In the genomic region with DNA sequence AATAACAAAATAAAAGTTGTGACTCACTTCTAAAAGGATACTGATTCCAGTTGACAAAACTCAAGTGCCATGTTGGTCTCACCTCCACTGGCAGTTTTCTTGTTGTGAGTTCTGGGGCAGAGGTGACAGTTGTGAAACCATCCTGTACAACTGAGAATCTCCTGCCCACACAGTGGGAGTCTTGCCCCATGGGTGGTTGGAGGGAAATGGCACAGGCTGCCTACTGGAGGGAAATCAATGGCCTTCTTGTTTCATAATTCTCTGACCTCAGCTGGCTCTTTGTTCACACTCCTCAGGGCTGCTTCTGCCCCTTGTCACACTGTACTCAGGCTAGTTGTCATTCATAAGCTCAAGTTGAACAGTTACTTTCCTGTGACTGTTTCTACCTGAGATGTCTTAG, we compare ENCODE assay signal across 23 mouse cellular contexts. TPM values are rescaled to one million over a fixed set of nuclear protein-coding genes. Genes with fewer than 3 reads are reported as not detected.
A peak's percentile ranks its signal among the peaks of the same experiment; 100 is the strongest.
DNase-seq lines count a peak whose midpoint lies in the region; ATAC-seq lines count a peak whose summit lies in the region.
"Had no signal": no experiment of that assay in that cellular context is flagged by ENCODE, and none has a peak within 500 bp of the region (broad histone marks: within the 10 kb centered on the region; RNA-seq: fewer than 3 reads in every experiment).

No protein-coding gene starts in this region.

- H3K27me3 ChIP-seq in hindbrain, embryonic 14.5 days (ENCODE audit: control insufficient read depth, insufficient read depth, low read length), result no peaks in the 10 kb centered on the region
- H3K27me3 ChIP-seq: embryonic facial prominence, embryonic 15.5 days; forebrain, embryonic 12.5 days had no signal

- no peak overlapping the region for H3K4me3 ChIP-seq in hindbrain, embryonic 14.5 days (replicated peaks; ENCODE audit: low read length)
- H3K4me3 ChIP-seq: embryonic facial prominence, embryonic 15.5 days; forebrain, embryonic 12.5 days; heart, embryonic 12.5 days; limb, embryonic 13.5 days had no signal

- intact Hi-C loops in heart, postnatal 14 days (cut with DNase I), result no loop called here

- H3K9ac ChIP-seq in hindbrain, embryonic 14.5 days, result no peak overlapping the region
- H3K9ac ChIP-seq: embryonic facial prominence, embryonic 15.5 days; forebrain, embryonic 12.5 days; heart, embryonic 12.5 days; limb, embryonic 13.5 days; lung, embryonic 14.5 days had no signal

- ATAC-seq in hindbrain, embryonic 14.5 days (ENCODE audit: low FRiP score), result no peak
- ATAC-seq: CD4-positive, CD25-positive, alpha-beta regulatory T cell, adult 4 months had no signal

- no peaks in the 10 kb centered on the region for H3K4me1 ChIP-seq in hindbrain, embryonic 14.5 days (replicated peaks; ENCODE audit: control insufficient read depth, insufficient read depth, low read length)
- H3K4me1 ChIP-seq: embryonic facial prominence, embryonic 15.5 days; forebrain, embryonic 12.5 days; heart, embryonic 12.5 days; limb, embryonic 13.5 days had no signal

- DNase-seq in layer of hippocampus, adult 9-11 months, result peak; percentile 39
- no peak for DNase-seq in layer of hippocampus, postnatal 10 days (ENCODE audit: low spot score in 2 of 2)
- peak; percentile 61 for DNase-seq in 416B (ENCODE audit: low read depth)
- peak; percentile 38 for DNase-seq in Muller cell, postnatal 12 days (ENCODE audit: inconsistent ontology term)
- DNase-seq in gonadal fat pad, adult 2 months (ENCODE audit: low read depth), result peak; percentile 96
- no peak for DNase-seq in heart, postnatal 14 days
- no peak for DNase-seq in hindbrain, embryonic 14.5 days (ENCODE audit: low spot score)
- DNase-seq: cerebellum, adult 9-11 months; embryo, embryonic 11 days; gastrocnemius, postnatal 25 days; kidney, adult 8-10 months; kidney, postnatal 25 days; lung, embryonic 14.5 days; right cerebral cortex, adult 18-20 months; thymus, adult 2 months had no signal

- H3K36me3 ChIP-seq in hindbrain, embryonic 14.5 days (replicated peaks; ENCODE audit: control insufficient read depth, insufficient read depth), result peaks cover 23% of the 10 kb centered on the region
- H3K36me3 ChIP-seq: embryonic facial prominence, embryonic 15.5 days had no signal

- H3K4me2 ChIP-seq in hindbrain, embryonic 14.5 days (replicated peaks), result no peak overlapping the region
- H3K4me2 ChIP-seq: embryonic facial prominence, embryonic 15.5 days; forebrain, embryonic 12.5 days; heart, embryonic 12.5 days; limb, embryonic 13.5 days; lung, embryonic 14.5 days had no signal

- no peaks in the 10 kb centered on the region for H3K9me3 ChIP-seq in hindbrain, embryonic 14.5 days (ENCODE audit: control insufficient read depth, low read length)
- H3K9me3 ChIP-seq: embryonic facial prominence, embryonic 15.5 days; forebrain, embryonic 12.5 days; G1E; heart, embryonic 12.5 days; limb, embryonic 13.5 days had no signal

- H3K27ac ChIP-seq in hindbrain, embryonic 14.5 days, result no peak overlapping the region
- H3K27ac ChIP-seq: embryonic facial prominence, embryonic 15.5 days; forebrain, embryonic 12.5 days; limb, embryonic 13.5 days had no signal

RNA-seq across cellular contexts. Expression of a gene that starts 11.4 kb away (rescaled TPM):
- 10 to 100 TPM; 64.9 to 67.6 TPM for total RNA-seq in layer of hippocampus, postnatal 10 days (2021)
- polyA plus RNA-seq in gonadal fat pad, adult 2 months (2012; rRNA removed), result 69.9 and 70.6 TPM in 2 replicates
- total RNA-seq in heart, postnatal 14 days (2021), result 10 to 100 TPM; 16.7 to 21.2 TPM
- 152 and 175 TPM in 2 replicates for polyA plus RNA-seq in hindbrain, embryonic 14.5 days (2014; fragmentation: Nextera tagmentation; extraction: Ambion mirVana)

RNA-seq across cellular contexts. Expression of a gene that starts 16.8 kb away (rescaled TPM):
- total RNA-seq in layer of hippocampus, postnatal 10 days (2021), result 100 to 1,000 TPM; 147 to 163 TPM
- 313 and 529 TPM in 2 replicates for polyA plus RNA-seq in gonadal fat pad, adult 2 months (2012; rRNA removed)
- 100 to 1,000 TPM; 496 to 503 TPM for total RNA-seq in heart, postnatal 14 days (2021)
- 380 and 389 TPM in 2 replicates for polyA plus RNA-seq in hindbrain, embryonic 14.5 days (2014; fragmentation: Nextera tagmentation; extraction: Ambion mirVana)

RNA-seq across cellular contexts. Expression of a gene that starts 37.7 kb away (rescaled TPM):
- total RNA-seq in layer of hippocampus, postnatal 10 days (2021), result 10 to 100 TPM in 1 of 2 experiments, 1 to 10 TPM in 1; 9.3 to 11.1 TPM
- polyA plus RNA-seq in gonadal fat pad, adult 2 months (2012; rRNA removed), result 0.46 and 1.2 TPM in 2 replicates
- under 1 TPM; 0.24 to 0.69 TPM for total RNA-seq in heart, postnatal 14 days (2021)
- polyA plus RNA-seq in hindbrain, embryonic 14.5 days (2014; fragmentation: Nextera tagmentation; extraction: Ambion mirVana), result 20.9 and 22.7 TPM in 2 replicates
- total RNA-seq: hematopoietic stem cell, adult 5-6 weeks had no signal
- polyA plus RNA-seq: CD4-positive, CD25-positive, alpha-beta regulatory T cell, adult 4 months had no signal

RNA-seq across cellular contexts. Expression of a gene that starts 56.3 kb away (rescaled TPM):
- under 1 TPM; 0.87 to 0.89 TPM for total RNA-seq in layer of hippocampus, postnatal 10 days (2021)
- polyA plus RNA-seq in gonadal fat pad, adult 2 months (2012; rRNA removed), result 1.3 and 1.8 TPM in 2 replicates
- under 1 TPM; 0.26 to 0.27 TPM for total RNA-seq in heart, postnatal 14 days (2021)
- polyA plus RNA-seq in hindbrain, embryonic 14.5 days (2014; fragmentation: Nextera tagmentation; extraction: Ambion mirVana), result 0.31 and 0.53 TPM in 2 replicates
- total RNA-seq: adrenal gland, postnatal 36 days; G1E; gastrocnemius, postnatal 25 days; hematopoietic stem cell, adult 5-6 weeks had no signal
- polyA plus RNA-seq: G1E had no signal

Comparison
In these comparisons a context has a peak if more than half of its experiments do, and no peak if none do; other contexts are left out.
1. DNase-seq: peak in layer of hippocampus, adult 9-11 months (single experiment), 416B (single experiment), Muller cell, postnatal 12 days (single experiment) and gonadal fat pad, adult 2 months (single experiment); none in layer of hippocampus, postnatal 10 days (0 of 2), heart, postnatal 14 days (0 of 2) and hindbrain, embryonic 14.5 days (single experiment).
2. RNA of a gene that starts 37.7 kb away (total RNA-seq): 9.3 to 11.1 TPM in layer of hippocampus, postnatal 10 days; 0.24 to 0.69 TPM in heart, postnatal 14 days; every median in the first group is over 4 times any median in the second.